Comparison of ENCODE assay signal across 24 mouse cellular contexts in genomic region chr4:99683941-99684340, GRCm38 (mm10). TPM values are rescaled to one million over a fixed set of nuclear protein-coding genes. Genes with fewer than 3 reads are reported as not detected.
"Had no signal": no experiment of that assay in that cellular context is flagged by ENCODE, and none has a peak within 500 bp of the region (broad histone marks: within the 10 kb centered on the region; RNA-seq: fewer than 3 reads in every experiment).

No protein-coding gene starts in this region.

- H3K4me3 ChIP-seq: layer of hippocampus, adult 2 months; liver, embryonic 13.5 days; midbrain, embryonic 12.5 days; midbrain, embryonic 15.5 days; neural tube, embryonic 12.5 days; neural tube, embryonic 15.5 days; stomach, embryonic 15.5 days had no signal

- H3K27me3 ChIP-seq: liver, embryonic 13.5 days; midbrain, embryonic 12.5 days; midbrain, embryonic 15.5 days; neural tube, embryonic 12.5 days; neural tube, embryonic 15.5 days; stomach, embryonic 15.5 days had no signal

- H3K36me3 ChIP-seq: liver, embryonic 13.5 days; midbrain, embryonic 12.5 days; midbrain, embryonic 15.5 days; neural tube, embryonic 12.5 days; neural tube, embryonic 15.5 days; stomach, embryonic 15.5 days had no signal

- ATAC-seq: midbrain, embryonic 15.5 days had no signal

- H3K9ac ChIP-seq: liver, embryonic 13.5 days; midbrain, embryonic 12.5 days; midbrain, embryonic 15.5 days; neural tube, embryonic 12.5 days; neural tube, embryonic 15.5 days; stomach, embryonic 15.5 days had no signal

- H3K27ac ChIP-seq: kidney, postnatal 0 days; layer of hippocampus, adult 2 months; liver, embryonic 13.5 days; macrophage; midbrain, embryonic 12.5 days; midbrain, embryonic 15.5 days; neural tube, embryonic 12.5 days; neural tube, embryonic 15.5 days; stomach, embryonic 15.5 days had no signal

- H3K4me1 ChIP-seq: liver, embryonic 13.5 days; midbrain, embryonic 12.5 days; midbrain, embryonic 15.5 days; neural tube, embryonic 12.5 days; neural tube, embryonic 15.5 days; stomach, embryonic 15.5 days had no signal

- H3K4me2 ChIP-seq: liver, embryonic 13.5 days; midbrain, embryonic 12.5 days; midbrain, embryonic 15.5 days; neural tube, embryonic 12.5 days; neural tube, embryonic 15.5 days; stomach, embryonic 15.5 days had no signal

- H3K9me3 ChIP-seq: liver, embryonic 13.5 days; midbrain, embryonic 12.5 days; midbrain, embryonic 15.5 days; neural tube, embryonic 12.5 days; neural tube, embryonic 15.5 days; stomach, embryonic 15.5 days had no signal

- DNase-seq: kidney, postnatal 25 days; layer of hippocampus, adult 9-11 months; liver, embryonic 13.5 days; lung, adult 2 months; lung, postnatal 14 days; right cerebral cortex, adult 18-20 months; right cerebral cortex, postnatal 14 days; right cerebral cortex, postnatal 4 days; spleen, adult 18-20 months; thymus, postnatal 36 days had no signal

RNA-seq across cellular contexts. Expression of gene Foxd3, which starts 27.8 kb away (rescaled TPM):
- total RNA-seq: layer of hippocampus, adult 2 months; layer of hippocampus, postnatal 25 days; left cerebral cortex, adult 18-20 months; left cerebral cortex, postnatal 10 days; left cerebral cortex, postnatal 36 days; liver, adult 2 months; megakaryocyte, adult 5-6 weeks had no signal
- polyA plus RNA-seq: liver, adult 2 months; liver, embryonic 13.5 days; macrophage had no signal
